Mouse (Mus musculus) forebrain, embryonic 10.5 days (tissue): ENCODE measurements at regions not wholly inside any gene's neighbourhood (a gene's known extent, or its start where the extent isn't known, plus 50 kb on each side); places are given as distances from the start of the nearest gene placed in this dataset.

Experiments
- DNase-seq: peaks from one replicate; pipeline ENCODE4 v3.0.0-alpha.2; 2017; ENCODE audit warnings: low spot score; ENCODE audit errors: extremely low spot score
- H3K27ac ChIP-seq: fragments of 300-500 bp; sonication (generic); 2 replicates; pipeline ENCODE4 v1.5.1; 2016; ENCODE audit warnings: mild to moderate bottlenecking
- H3K27me3 ChIP-seq: fragments of 300-500 bp; sonication (generic); 2 replicates; pipeline ENCODE4 v1.6.1; 2016; ENCODE audit warnings: mild to moderate bottlenecking; ENCODE audit not compliant: poor library complexity, severe bottlenecking
- H3K36me3 ChIP-seq: fragments of 300-500 bp; sonication (generic); replicated peaks from 2 replicates; pipeline ENCODE4 v1.6.1; 2016; ENCODE audit warnings: mild to moderate bottlenecking, moderate library complexity
- H3K4me1 ChIP-seq: fragments of 300-500 bp; sonication (generic); 2 replicates; pipeline ENCODE4 v1.6.1; 2016
- H3K4me3 ChIP-seq: fragments of 300-500 bp; sonication (generic); 2 replicates; pipeline ENCODE4 v1.5.1; 2016; ENCODE audit warnings: mild to moderate bottlenecking, moderate library complexity
- H3K9me3 ChIP-seq: fragments of 300-500 bp; sonication (generic); 2 replicates; pipeline ENCODE4 v1.6.1; 2016; ENCODE audit warnings: mild to moderate bottlenecking, moderate library complexity
- WGBS: fragments of 180-500 bp; shearing (Covaris S2); methylation state at CpG from one replicate; pipeline ENCODE4 v1.1.7; 2016; 5-methylcytosine and 5-hydroxymethylcytosine counted together

GRCm38 (mm10) chr14:28626951-28627350 is 122.4 kb downstream of the Wnt5a start:
- H3K4me1 ChIP-seq, result 0 out of 2 replicates have a peak, but pooled peaks cover 2% of the 10 kb centered on the region
- no peaks in the 10 kb centered on the region for H3K27me3 ChIP-seq
- no peak for DNase-seq
- 93% methylated on average over 3 of the region's 3 CpGs for WGBS
- H3K27ac ChIP-seq, result no peak overlapping the region
- H3K9me3 ChIP-seq, result no peaks in the 10 kb centered on the region
- no peaks in the 10 kb centered on the region for H3K36me3 ChIP-seq
- H3K4me3 ChIP-seq, result no peak overlapping the region

- H3K4me1 ChIP-seq, result no peaks in the 10 kb centered on the region
- H3K4me3 ChIP-seq, result no peak overlapping the region
- H3K9me3 ChIP-seq, result no peaks in the 10 kb centered on the region
- no peak overlapping the region for H3K27ac ChIP-seq
- no peak for DNase-seq
- H3K27me3 ChIP-seq, result no peaks in the 10 kb centered on the region
- no peaks in the 10 kb centered on the region for H3K36me3 ChIP-seq
Observed at GRCm38 (mm10) chr14:28635175-28635574, 130.6 kb downstream of the Wnt5a start.

GRCm38 (mm10) chr14:28639056-28639455 is 134.5 kb downstream of the Wnt5a start:
- no peak for DNase-seq
- no peaks in the 10 kb centered on the region for H3K4me1 ChIP-seq
- H3K36me3 ChIP-seq, result no peaks in the 10 kb centered on the region
- H3K27me3 ChIP-seq, result no peaks in the 10 kb centered on the region
- H3K9me3 ChIP-seq, result no peaks in the 10 kb centered on the region
- no peak overlapping the region for H3K4me3 ChIP-seq
- 75% methylated on average over 5 of the region's 5 CpGs for WGBS
- no peak overlapping the region for H3K27ac ChIP-seq

GRCm38 (mm10) chr14:28645807-28646206 is 141.3 kb downstream of the Wnt5a start:
- whole genome bisulfite sequencing, result 87% methylated on average over 2 of the region's 2 CpGs
- H3K4me1 ChIP-seq, result no peaks in the 10 kb centered on the region
- no peak overlapping the region for H3K4me3 ChIP-seq
- no peaks in the 10 kb centered on the region for H3K27me3 ChIP-seq
- H3K36me3 ChIP-seq, result no peaks in the 10 kb centered on the region
- H3K9me3 ChIP-seq, result no peaks in the 10 kb centered on the region
- no peak overlapping the region for H3K27ac ChIP-seq
- no peak for DNase-seq

- no peaks in the 10 kb centered on the region for H3K27me3 ChIP-seq
- H3K4me1 ChIP-seq, result no peaks in the 10 kb centered on the region
- H3K4me3 ChIP-seq, result no peak overlapping the region
- H3K36me3 ChIP-seq, result no peaks in the 10 kb centered on the region
- H3K27ac ChIP-seq, result no peak overlapping the region
- DNase-seq, result no peak
- H3K9me3 ChIP-seq, result no peaks in the 10 kb centered on the region
Observed at GRCm38 (mm10) chr14:28649411-28649810, 144.9 kb downstream of the Wnt5a start.

- Histone ChIP-seq H3K27me3 (no peaks in the 10 kb centered on the region), H3K9me3 (no peaks in the 10 kb centered on the region), H3K27ac (no peak overlapping the region), H3K4me3 (no peak overlapping the region), H3K36me3 (no peaks in the 10 kb centered on the region), H3K4me1 (no peaks in the 10 kb centered on the region)
- DNase-seq, result no peak
- WGBS, result 85% methylated on average over 10 of the region's 10 CpGs
Observed at GRCm38 (mm10) chr14:28653059-28653930, 148.7 kb downstream of the Wnt5a start.

GRCm38 (mm10) chr14:28657216-28657615 is 152.7 kb downstream of the Wnt5a start:
- Histone ChIP-seq H3K9me3 (no peaks in the 10 kb centered on the region), H3K4me3 (no peak overlapping the region), H3K36me3 (no peaks in the 10 kb centered on the region), H3K27ac (no peak overlapping the region), H3K27me3 (no peaks in the 10 kb centered on the region), H3K4me1 (peaks cover 7% of the 10 kb centered on the region; the same call in 1 of the 2 replicates)
- no peak for DNase-seq
- WGBS, result 91% methylated on average over 8 of the region's 8 CpGs

GRCm38 (mm10) chr14:28660872-28661588 is 156.5 kb downstream of the Wnt5a start:
- WGBS, result 52% methylated on average over 5 of the region's 5 CpGs
- DNase-seq, result no peak
- peaks cover 17% of the 10 kb centered on the region for H3K4me1 ChIP-seq
- H3K9me3 ChIP-seq, result no peaks in the 10 kb centered on the region
- no peaks in the 10 kb centered on the region for H3K27me3 ChIP-seq
- no peak overlapping the region for H3K27ac ChIP-seq
- H3K4me3 ChIP-seq, result no peak overlapping the region
- H3K36me3 ChIP-seq, result no peaks in the 10 kb centered on the region

- Histone ChIP-seq H3K4me1 (peaks cover 17% of the 10 kb centered on the region), H3K27me3 (no peaks in the 10 kb centered on the region), H3K4me3 (no peak overlapping the region), H3K27ac (0 out of 2 replicates have a peak overlapping the region, but pooled peaks have one; percentile 11), H3K36me3 (no peaks in the 10 kb centered on the region), H3K9me3 (no peaks in the 10 kb centered on the region)
- no peak for DNase-seq
- 89% methylated on average over 1 of the region's 1 CpGs for WGBS
Observed at GRCm38 (mm10) chr14:28663316-28663715, 158.8 kb downstream of the Wnt5a start.

GRCm38 (mm10) chr14:28664121-28664520 is 159.6 kb downstream of the Wnt5a start:
- 64% methylated on average over 7 of the region's 7 CpGs for WGBS
- H3K27ac ChIP-seq, result 0 out of 2 replicates have a peak overlapping the region, but pooled peaks have one; percentile 11
- no peak for DNase-seq

GRCm38 (mm10) chr14:28675476-28675875 is 170.9 kb downstream of the Wnt5a start:
- no peaks in the 10 kb centered on the region for H3K4me1 ChIP-seq
- H3K36me3 ChIP-seq, result no peaks in the 10 kb centered on the region
- no peak overlapping the region for H3K4me3 ChIP-seq
- no peaks in the 10 kb centered on the region for H3K27me3 ChIP-seq
- no peaks in the 10 kb centered on the region for H3K9me3 ChIP-seq
- WGBS, result 80% methylated on average over 5 of the region's 5 CpGs
- no peak for DNase-seq
- H3K27ac ChIP-seq, result no peak overlapping the region

More at GRCm38 (mm10) chr14:28664121-28664520, 159.6 kb downstream of the Wnt5a start:
- Histone ChIP-seq H3K4me3 (no peak overlapping the region), H3K36me3 (no peaks in the 10 kb centered on the region), H3K27me3 (no peaks in the 10 kb centered on the region), H3K4me1 (peaks cover 17% of the 10 kb centered on the region), H3K9me3 (no peaks in the 10 kb centered on the region)

- 91% methylated on average over 2 of the region's 2 CpGs for WGBS
Observed at GRCm38 (mm10) chr14:28699780-28700179, 195.2 kb downstream of the Wnt5a start.

GRCm38 (mm10) chr14:28704729-28705128 is 200.2 kb downstream of the Wnt5a start:
- H3K27me3 ChIP-seq, result no peaks in the 10 kb centered on the region
- no peaks in the 10 kb centered on the region for H3K9me3 ChIP-seq
- no peaks in the 10 kb centered on the region for H3K36me3 ChIP-seq
- 94% methylated on average over 5 of the region's 5 CpGs for WGBS
- no peak overlapping the region for H3K27ac ChIP-seq
- H3K4me3 ChIP-seq, result no peak overlapping the region
- no peaks in the 10 kb centered on the region for H3K4me1 ChIP-seq
- no peak for DNase-seq

More at GRCm38 (mm10) chr14:28699780-28700179, 195.2 kb downstream of the Wnt5a start:
- no peaks in the 10 kb centered on the region for H3K36me3 ChIP-seq
- H3K27me3 ChIP-seq, result no peaks in the 10 kb centered on the region
- H3K27ac ChIP-seq, result no peak overlapping the region
- H3K9me3 ChIP-seq, result no peaks in the 10 kb centered on the region
- no peak for DNase-seq
- H3K4me1 ChIP-seq, result no peaks in the 10 kb centered on the region
- H3K4me3 ChIP-seq, result no peak overlapping the region
